Mouse (Mus musculus): ENCODE data around the gene Prss42.
"Not testable (repeated sequence)": the region's sequence is repeated elsewhere in the genome, so short reads cannot be mapped to it uniquely, and the experiment has no call there.

Prss42 gene

GRCm38 (mm10) chr9:110788169-110788568 is 9.8 kb upstream of the Prss42 start:
- no peak for DNase-seq (ENCODE audit: low spot score in 2 of 2)

GRCm38 (mm10) chr9:110790462-110790861 is 7.5 kb upstream of the Prss42 start:
- DNase-seq (ENCODE audit: low spot score in 2 of 2) = no peak

GRCm38 (mm10) chr9:110797013-110797412 is 953 bp upstream of the Prss42 start:
- no peak for DNase-seq (ENCODE audit: low spot score in 2 of 2)

GRCm38 (mm10) chr9:110800834-110801479 is 3.0 kb downstream of the Prss42 start:
- no peak for DNase-seq (ENCODE audit: low spot score in 2 of 2)

- no peak for DNase-seq (ENCODE audit: low spot score in 2 of 2)
Observed at GRCm38 (mm10) chr9:110803294-110803693, 5.3 kb downstream of the Prss42 start.

GRCm38 (mm10) chr9:110810051-110810450 is 12.1 kb downstream of the Prss42 start:
- no peak for DNase-seq (ENCODE audit: low spot score in 2 of 2)

- DNase-seq (ENCODE audit: low spot score in 2 of 2) = no peak
Observed at GRCm38 (mm10) chr9:110813789-110814188, 15.8 kb downstream of the Prss42 start, which contains the start of gene Prss44. Gene Prss44 (plus strand): TSS chr9:110813994.

- not testable (repeated sequence) for DNase-seq (ENCODE audit: low spot score in 2 of 2)
Observed at GRCm38 (mm10) chr9:110820546-110820945, 22.6 kb downstream of the Prss42 start.

GRCm38 (mm10) chr9:110821436-110821835 is 23.5 kb downstream of the Prss42 start:
- DNase-seq (ENCODE audit: low spot score in 2 of 2) = no peak

GRCm38 (mm10) chr9:110825426-110825825 is 27.5 kb downstream of the Prss42 start:
- DNase-seq (ENCODE audit: low spot score in 2 of 2) = no peak

GRCm38 (mm10) chr9:110825832-110826231 is 27.9 kb downstream of the Prss42 start:
- no peak for DNase-seq (ENCODE audit: low spot score in 2 of 2)

- DNase-seq (ENCODE audit: low spot score in 2 of 2) = no peak
Observed at GRCm38 (mm10) chr9:110826390-110826789, 28.4 kb downstream of the Prss42 start, which contains the start of gene Prss43. Gene Prss43 (plus strand): TSS chr9:110826690.

- no peak for DNase-seq (ENCODE audit: low spot score in 2 of 2)
Observed at GRCm38 (mm10) chr9:110833021-110833420, 35.1 kb downstream of the Prss42 start.

- no peak for DNase-seq (ENCODE audit: low spot score in 2 of 2)
Observed at GRCm38 (mm10) chr9:110834411-110834810, 36.4 kb downstream of the Prss42 start, which contains the start of gene Prss45. Gene Prss45 (plus strand): TSS chr9:110834588.

GRCm38 (mm10) chr9:110834961-110835360 is 37.0 kb downstream of the Prss42 start:
- DNase-seq (ENCODE audit: low spot score in 2 of 2) = no peak

- no peak for DNase-seq (ENCODE audit: low spot score in 2 of 2)
Observed at GRCm38 (mm10) chr9:110836112-110836511, 38.1 kb downstream of the Prss42 start.

- no peak for DNase-seq (ENCODE audit: low spot score in 2 of 2)
Observed at GRCm38 (mm10) chr9:110840905-110841304, 42.9 kb downstream of the Prss42 start.

GRCm38 (mm10) chr9:110841438-110841837 is 43.5 kb downstream of the Prss42 start:
- no peak for DNase-seq (ENCODE audit: low spot score in 2 of 2)

- no peak for DNase-seq (ENCODE audit: low spot score in 2 of 2)
Observed at GRCm38 (mm10) chr9:110844206-110844605, 46.2 kb downstream of the Prss42 start, which contains the start of gene Prss46. Gene Prss46 (plus strand): TSS chr9:110844506.

- no peak for DNase-seq (ENCODE audit: low spot score in 2 of 2)
Observed at GRCm38 (mm10) chr9:110849162-110849561, 51.2 kb downstream of the Prss42 start.
